Mouse (Mus musculus): ENCODE data around the gene Oog4. TPM values are rescaled to one million over a fixed set of nuclear protein-coding genes. Genes with fewer than 3 reads are reported as not detected.

Oog4 gene
- 0.29 TPM for polyA plus RNA-seq (2014; fragmentation: Illumina TruSeq; extraction: RNeasy Lipid Tissue Mini Kit (QIAGEN cat#74804); ENCODE audit: low read depth, low replicate concordance)

GRCm38 (mm10) chr4:143450224-143450623, at the start of gene Oog4:
Gene Oog4, minus strand, starts transcription at chr4:143450324.

GRCm38 (mm10) chr4:143412219-143413092, 37.7 kb downstream of the Oog4 start, which contains the start of gene Pramef8:
Gene Pramef8, plus strand, starts transcription at chr4:143412426.

GRCm38 (mm10) chr4:143394181-143394580, 55.9 kb downstream of the Oog4 start, which contains the start of gene Pramel1:
Gene Pramel1, plus strand, starts transcription at chr4:143394428.

Other genes starting within 250 kb of the Oog4 start
- 68.0 TPM for gene Prdm2, start 237.3 kb downstream of the Oog4 start, polyA plus RNA-seq (2014; fragmentation: Illumina TruSeq; extraction: RNeasy Lipid Tissue Mini Kit (QIAGEN cat#74804); ENCODE audit: low read depth, low replicate concordance)
- gene Pdpn, start 150.8 kb downstream of the Oog4 start, polyA plus RNA-seq (2014; fragmentation: Illumina TruSeq; extraction: RNeasy Lipid Tissue Mini Kit (QIAGEN cat#74804); ENCODE audit: low read depth, low replicate concordance) = 5.3 TPM
- not detected for gene Lrrc38, start 100.6 kb downstream of the Oog4 start, polyA plus RNA-seq (2014; fragmentation: Illumina TruSeq; extraction: RNeasy Lipid Tissue Mini Kit (QIAGEN cat#74804); ENCODE audit: low read depth, low replicate concordance)
- gene Pramel1, start 55.9 kb downstream of the Oog4 start, polyA plus RNA-seq (2014; fragmentation: Illumina TruSeq; extraction: RNeasy Lipid Tissue Mini Kit (QIAGEN cat#74804); ENCODE audit: low read depth, low replicate concordance) = 31.7 TPM
- gene Pramef8, start 37.9 kb downstream of the Oog4 start, polyA plus RNA-seq (2014; fragmentation: Illumina TruSeq; extraction: RNeasy Lipid Tissue Mini Kit (QIAGEN cat#74804); ENCODE audit: low read depth, low replicate concordance) = 26.5 TPM
- not detected for gene Gm13043, start 61.0 kb upstream of the Oog4 start, polyA plus RNA-seq (2014; fragmentation: Illumina TruSeq; extraction: RNeasy Lipid Tissue Mini Kit (QIAGEN cat#74804); ENCODE audit: low read depth, low replicate concordance)
- not detected for gene Gm13040, start 85.6 kb upstream of the Oog4 start, polyA plus RNA-seq (2014; fragmentation: Illumina TruSeq; extraction: RNeasy Lipid Tissue Mini Kit (QIAGEN cat#74804); ENCODE audit: low read depth, low replicate concordance)
- not detected for gene BC080695, start 101.4 kb upstream of the Oog4 start, polyA plus RNA-seq (2014; fragmentation: Illumina TruSeq; extraction: RNeasy Lipid Tissue Mini Kit (QIAGEN cat#74804); ENCODE audit: low read depth, low replicate concordance)
- gene Gm13057, start 101.4 kb upstream of the Oog4 start, polyA plus RNA-seq (2014; fragmentation: Illumina TruSeq; extraction: RNeasy Lipid Tissue Mini Kit (QIAGEN cat#74804); ENCODE audit: low read depth, low replicate concordance) = not detected
- not detected for gene Gm13083, start 164.7 kb upstream of the Oog4 start, polyA plus RNA-seq (2014; fragmentation: Illumina TruSeq; extraction: RNeasy Lipid Tissue Mini Kit (QIAGEN cat#74804); ENCODE audit: low read depth, low replicate concordance)
- gene Gm13088, start 206.9 kb upstream of the Oog4 start, polyA plus RNA-seq (2014; fragmentation: Illumina TruSeq; extraction: RNeasy Lipid Tissue Mini Kit (QIAGEN cat#74804); ENCODE audit: low read depth, low replicate concordance) = not detected

Measured in testis, adult 10 weeks (tissue).